Mouse (Mus musculus): ENCODE data around the gene Olfr68. TPM values are rescaled to one million over a fixed set of nuclear protein-coding genes. Genes with fewer than 3 reads are reported as not detected.
"Not testable (repeated sequence)": the region's sequence is repeated elsewhere in the genome, so short reads cannot be mapped to it uniquely, and the experiment has no call there.

Gene Olfr68
- polyA plus RNA-seq, 1 experiment from 2014 or later: not detected

- DNase-seq (ENCODE audit: low spot score) (no peak), ATAC-seq (replicated peaks; ENCODE audit: low FRiP score) (no peak)
- H3K36me3 ChIP-seq (ENCODE audit: control insufficient read depth, insufficient read depth, low read length): no peaks in the 10 kb centered on the region
- no peak overlapping the region for H3K9ac ChIP-seq (ENCODE audit: low read length)
- no peaks in the 10 kb centered on the region for H3K27me3 ChIP-seq (ENCODE audit: control insufficient read depth, insufficient read depth, low read length)
- H3K27ac ChIP-seq (ENCODE audit: low read depth, low read length): no peak overlapping the region
- WGBS: 31% methylated on average over 4 of the region's 4 CpGs
- H3K9me3 ChIP-seq (ENCODE audit: control insufficient read depth, low read length): no peaks in the 10 kb centered on the region
- H3K4me1 ChIP-seq (replicated peaks; ENCODE audit: control insufficient read depth, insufficient read depth, low read length): no peaks in the 10 kb centered on the region
- H3K4me2 ChIP-seq (ENCODE audit: low read depth, low read length, severe bottlenecking): no peak overlapping the region
- no peak overlapping the region for H3K4me3 ChIP-seq (ENCODE audit: low read depth, low read length)
Measured at GRCm38 (mm10) chr7:103792669-103793388, 13.3 kb upstream of the Olfr68 start.

GRCm38 (mm10) chr7:103791721-103792120, 12.2 kb upstream of the Olfr68 start, which contains the start of gene Olfr67:
Gene Olfr67, minus strand, starts transcription at chr7:103791821.
- ATAC-seq (replicated peaks; ENCODE audit: low FRiP score) (no peak), DNase-seq (ENCODE audit: low spot score) (no peak)
- 80% methylated on average over 3 of the region's 3 CpGs for WGBS
- Histone ChIP-seq H3K4me2 (ENCODE audit: low read depth, low read length, severe bottlenecking) (no peak within 1 kb of the TSS), H3K9me3 (ENCODE audit: control insufficient read depth, low read length) (no peaks in the 10 kb centered on the region), H3K36me3 (ENCODE audit: control insufficient read depth, insufficient read depth, low read length) (no peaks in the 10 kb centered on the region), H3K27me3 (ENCODE audit: control insufficient read depth, insufficient read depth, low read length) (no peaks in the 10 kb centered on the region), H3K4me1 (replicated peaks; ENCODE audit: control insufficient read depth, insufficient read depth, low read length) (no peaks in the 10 kb centered on the region), H3K27ac (ENCODE audit: low read depth, low read length) (no peak within 1 kb of the TSS), H3K9ac (ENCODE audit: low read length) (no peak within 1 kb of the TSS), H3K4me3 (ENCODE audit: low read depth, low read length) (no peak within 1 kb of the TSS)

- H3K27me3 ChIP-seq (ENCODE audit: control insufficient read depth, insufficient read depth, low read length); H3K4me3 ChIP-seq (ENCODE audit: low read depth, low read length); ATAC-seq (replicated peaks; ENCODE audit: low FRiP score); H3K9ac ChIP-seq (ENCODE audit: low read length); H3K9me3 ChIP-seq (ENCODE audit: control insufficient read depth, low read length); H3K4me2 ChIP-seq (ENCODE audit: low read depth, low read length, severe bottlenecking); H3K36me3 ChIP-seq (ENCODE audit: control insufficient read depth, insufficient read depth, low read length); H3K27ac ChIP-seq (ENCODE audit: low read depth, low read length); H3K4me1 ChIP-seq (replicated peaks; ENCODE audit: control insufficient read depth, insufficient read depth, low read length); DNase-seq (ENCODE audit: low spot score): not testable (repeated sequence)
- 84% methylated on average over 4 of the region's 4 CpGs for WGBS
Measured at GRCm38 (mm10) chr7:103777652-103778051, 1.8 kb downstream of the Olfr68 start.

- no peaks in the 10 kb centered on the region for H3K27me3 ChIP-seq (ENCODE audit: control insufficient read depth, insufficient read depth, low read length)
- no peak within 1 kb of the TSS for H3K9ac ChIP-seq (ENCODE audit: low read length)
- no peak within 1 kb of the TSS for H3K4me2 ChIP-seq (ENCODE audit: low read depth, low read length, severe bottlenecking)
- H3K4me3 ChIP-seq (ENCODE audit: low read depth, low read length): no peak within 1 kb of the TSS
- no peaks in the 10 kb centered on the region for H3K9me3 ChIP-seq (ENCODE audit: control insufficient read depth, low read length)
- no peak within 1 kb of the TSS for H3K27ac ChIP-seq (ENCODE audit: low read depth, low read length)
- no peak for ATAC-seq (replicated peaks; ENCODE audit: low FRiP score)
- DNase-seq (ENCODE audit: low spot score): no peak
- no peaks in the 10 kb centered on the region for H3K4me1 ChIP-seq (replicated peaks; ENCODE audit: control insufficient read depth, insufficient read depth, low read length)
- 92% methylated on average over 2 of the region's 2 CpGs for WGBS
- H3K36me3 ChIP-seq (ENCODE audit: control insufficient read depth, insufficient read depth, low read length): no peaks in the 10 kb centered on the region
Measured at GRCm38 (mm10) chr7:103771494-103771893, 8.0 kb downstream of the Olfr68 start, which contains the start of gene Olfr69. Gene Olfr69, minus strand, starts transcription at chr7:103771594.

GRCm38 (mm10) chr7:103767687-103768086, 11.8 kb downstream of the Olfr68 start:
- not testable (repeated sequence) for H3K36me3 ChIP-seq (ENCODE audit: control insufficient read depth, insufficient read depth, low read length); ATAC-seq (replicated peaks; ENCODE audit: low FRiP score); H3K27me3 ChIP-seq (ENCODE audit: control insufficient read depth, insufficient read depth, low read length); H3K4me3 ChIP-seq (ENCODE audit: low read depth, low read length); H3K27ac ChIP-seq (ENCODE audit: low read depth, low read length); H3K9ac ChIP-seq (ENCODE audit: low read length); H3K4me2 ChIP-seq (ENCODE audit: low read depth, low read length, severe bottlenecking); H3K9me3 ChIP-seq (ENCODE audit: control insufficient read depth, low read length); DNase-seq (ENCODE audit: low spot score); H3K4me1 ChIP-seq (replicated peaks; ENCODE audit: control insufficient read depth, insufficient read depth, low read length)
- 85% methylated on average over 6 of the region's 6 CpGs for WGBS

- not testable (repeated sequence) for H3K27ac ChIP-seq (ENCODE audit: low read depth, low read length); H3K27me3 ChIP-seq (ENCODE audit: control insufficient read depth, insufficient read depth, low read length); H3K4me1 ChIP-seq (replicated peaks; ENCODE audit: control insufficient read depth, insufficient read depth, low read length); DNase-seq (ENCODE audit: low spot score); H3K9ac ChIP-seq (ENCODE audit: low read length); H3K36me3 ChIP-seq (ENCODE audit: control insufficient read depth, insufficient read depth, low read length); H3K9me3 ChIP-seq (ENCODE audit: control insufficient read depth, low read length); ATAC-seq (replicated peaks; ENCODE audit: low FRiP score); H3K4me2 ChIP-seq (ENCODE audit: low read depth, low read length, severe bottlenecking); H3K4me3 ChIP-seq (ENCODE audit: low read depth, low read length)
- 79% methylated on average over 6 of the region's 6 CpGs for WGBS
Measured at GRCm38 (mm10) chr7:103762212-103762611, 17.3 kb downstream of the Olfr68 start.

GRCm38 (mm10) chr7:103757233-103757632, 22.3 kb downstream of the Olfr68 start, which contains the start of gene Olfr630:
Gene Olfr630, minus strand, starts transcription at chr7:103757333.
- Histone ChIP-seq H3K4me1 (replicated peaks; ENCODE audit: control insufficient read depth, insufficient read depth, low read length) (no peaks in the 10 kb centered on the region), H3K4me2 (ENCODE audit: low read depth, low read length, severe bottlenecking) (no peak within 1 kb of the TSS), H3K9me3 (ENCODE audit: control insufficient read depth, low read length) (no peaks in the 10 kb centered on the region), H3K27me3 (ENCODE audit: control insufficient read depth, insufficient read depth, low read length) (no peaks in the 10 kb centered on the region), H3K9ac (ENCODE audit: low read length) (no peak within 1 kb of the TSS), H3K4me3 (ENCODE audit: low read depth, low read length) (no peak within 1 kb of the TSS), H3K36me3 (ENCODE audit: control insufficient read depth, insufficient read depth, low read length) (no peaks in the 10 kb centered on the region), H3K27ac (ENCODE audit: low read depth, low read length) (no peak within 1 kb of the TSS)
- no peak for ATAC-seq (replicated peaks; ENCODE audit: low FRiP score)
- DNase-seq (ENCODE audit: low spot score): no peak
- WGBS: 58% methylated on average over 2 of the region's 2 CpGs

GRCm38 (mm10) chr7:103744843-103745242, 34.7 kb downstream of the Olfr68 start, which contains the start of gene Olfr629:
Gene Olfr629, minus strand, starts transcription at chr7:103744943.
- H3K9ac ChIP-seq (ENCODE audit: low read length): no peak within 1 kb of the TSS
- H3K9me3 ChIP-seq (ENCODE audit: control insufficient read depth, low read length): no peaks in the 10 kb centered on the region
- H3K4me1 ChIP-seq (replicated peaks; ENCODE audit: control insufficient read depth, insufficient read depth, low read length): no peaks in the 10 kb centered on the region
- no peaks in the 10 kb centered on the region for H3K27me3 ChIP-seq (ENCODE audit: control insufficient read depth, insufficient read depth, low read length)
- 82% methylated on average over 2 of the region's 2 CpGs for WGBS
- ATAC-seq (replicated peaks; ENCODE audit: low FRiP score) (no peak), DNase-seq (ENCODE audit: low spot score) (no peak)
- H3K4me3 ChIP-seq (ENCODE audit: low read depth, low read length): no peak within 1 kb of the TSS
- no peak within 1 kb of the TSS for H3K27ac ChIP-seq (ENCODE audit: low read depth, low read length)
- no peak within 1 kb of the TSS for H3K4me2 ChIP-seq (ENCODE audit: low read depth, low read length, severe bottlenecking)
- H3K36me3 ChIP-seq (ENCODE audit: control insufficient read depth, insufficient read depth, low read length): no peaks in the 10 kb centered on the region

- Histone ChIP-seq H3K4me1 (replicated peaks; ENCODE audit: control insufficient read depth, insufficient read depth, low read length) (no peaks in the 10 kb centered on the region), H3K9me3 (ENCODE audit: control insufficient read depth, low read length) (no peaks in the 10 kb centered on the region), H3K4me2 (ENCODE audit: low read depth, low read length, severe bottlenecking) (no peak within 1 kb of the TSS), H3K9ac (ENCODE audit: low read length) (no peak within 1 kb of the TSS), H3K27me3 (ENCODE audit: control insufficient read depth, insufficient read depth, low read length) (no peaks in the 10 kb centered on the region), H3K36me3 (ENCODE audit: control insufficient read depth, insufficient read depth, low read length) (no peaks in the 10 kb centered on the region), H3K4me3 (ENCODE audit: low read depth, low read length) (no peak within 1 kb of the TSS), H3K27ac (ENCODE audit: low read depth, low read length) (no peak within 1 kb of the TSS)
- WGBS: 90% methylated on average over 1 of the region's 1 CpGs
- DNase-seq (ENCODE audit: low spot score): no peak
- no peak for ATAC-seq (replicated peaks; ENCODE audit: low FRiP score)
Measured at GRCm38 (mm10) chr7:103730074-103730473, 49.4 kb downstream of the Olfr68 start, which contains the start of gene Olfr628. Gene Olfr628, plus strand, starts transcription at chr7:103730374.

All from forebrain, embryonic 11.5 days (tissue).